Mouse (Mus musculus): ENCODE results near the gene Pbx1. TPM values are rescaled to one million over a fixed set of nuclear protein-coding genes. Genes with fewer than 3 reads are reported as not detected.

The Pbx1 gene
- total and polyA plus RNA-seq, 3 experiments: 0.10 TPM; not detected in 2

GRCm38 (mm10) chr1:168135545-168135944 lies 296.5 kb downstream of the Pbx1 start:
- no peaks in the 10 kb centered on the region for H3K27me3 ChIP-seq (ENCODE audit: control insufficient read depth in 1 of 2, insufficient read depth in 2 of 2, low read length in 2 of 2)
- H3K36me3 ChIP-seq (ENCODE audit: control insufficient read depth in 1 of 2, insufficient read depth in 2 of 2, low read length in 2 of 2): no peaks in the 10 kb centered on the region
- no peak for DNase-seq (ENCODE audit: low read depth, low spot score)
- no peaks in the 10 kb centered on the region for H3K4me1 ChIP-seq (ENCODE audit: control insufficient read depth in 1 of 2, insufficient read depth in 2 of 2, low read length in 2 of 2)
- H3K9me3 ChIP-seq (replicated peaks; ENCODE audit: insufficient read depth, low read length): no peaks in the 10 kb centered on the region
- H3K9ac ChIP-seq (ENCODE audit: control insufficient read depth, low read depth, low read length, poor library complexity, severe bottlenecking): no peak overlapping the region
- TF ChIP-seq ZC3H11A (IDR thresholded peaks at IDR 0.05; ENCODE audit: low read depth, low read length): no peak
- no peak for TF ChIP-seq HCFC1 (IDR thresholded peaks at IDR 0.05; ENCODE audit: low read depth, low read length)
- TF ChIP-seq NELFE (IDR thresholded peaks at IDR 0.05; ENCODE audit: low read depth, low read length): no peak
- no peak for TF ChIP-seq MAZ (IDR thresholded peaks at IDR 0.05; ENCODE audit: low read depth, low read length)
- TF ChIP-seq MYC (IDR thresholded peaks at IDR 0.05; ENCODE audit: low read depth, low read length): no peak
- TF ChIP-seq SMC3 (IDR thresholded peaks at IDR 0.05; ENCODE audit: low read depth, low read length): no peak
- TF ChIP-seq MAFK (IDR thresholded peaks at IDR 0.05; ENCODE audit: borderline replicate concordance, low read depth, low read length): no peak
- no peak for TF ChIP-seq MAX (IDR thresholded peaks at IDR 0.05; ENCODE audit: low read length)
- TF ChIP-seq TAL1 (IDR thresholded peaks at IDR 0.05; ENCODE audit: low read length): no peak
- TF ChIP-seq SIN3A (IDR thresholded peaks at IDR 0.05; ENCODE audit: low read length): no peak
- TF ChIP-seq NRF1 (IDR thresholded peaks at IDR 0.05; ENCODE audit: insufficient read depth, low read depth, low read length, poor library complexity, severe bottlenecking): no peak
- H3K79me2 ChIP-seq (ENCODE audit: control insufficient read depth, insufficient read depth, low read length, poor library complexity): no peaks in the 10 kb centered on the region
- H3K27ac ChIP-seq (ENCODE audit: control insufficient read depth, low read depth, low read length): no peak overlapping the region
- no peak overlapping the region for H3K4me3 ChIP-seq (ENCODE audit: control insufficient read depth in 1 of 2, insufficient read depth in 1 of 2, low read depth in 2 of 2, low read length in 2 of 2)

GRCm38 (mm10) chr1:168133696-168134095 lies 298.4 kb downstream of the Pbx1 start:
- H3K4me1 ChIP-seq (ENCODE audit: control insufficient read depth in 1 of 2, insufficient read depth in 2 of 2, low read length in 2 of 2): no peaks in the 10 kb centered on the region
- no peak overlapping the region for H3K27ac ChIP-seq (ENCODE audit: control insufficient read depth, low read depth, low read length)
- H3K9ac ChIP-seq (ENCODE audit: control insufficient read depth, low read depth, low read length, poor library complexity, severe bottlenecking): no peak overlapping the region
- no peaks in the 10 kb centered on the region for H3K9me3 ChIP-seq (replicated peaks; ENCODE audit: insufficient read depth, low read length)
- H3K27me3 ChIP-seq (ENCODE audit: control insufficient read depth in 1 of 2, insufficient read depth in 2 of 2, low read length in 2 of 2): no peaks in the 10 kb centered on the region
- no peak for TF ChIP-seq MXI1 (IDR thresholded peaks at IDR 0.05; ENCODE audit: low read depth, low read length)
- no peak for TF ChIP-seq SMC3 (IDR thresholded peaks at IDR 0.05; ENCODE audit: low read depth, low read length)
- TF ChIP-seq E2F4 (IDR thresholded peaks at IDR 0.05; ENCODE audit: borderline replicate concordance, low read depth, low read length): no peak
- no peak for TF ChIP-seq HCFC1 (IDR thresholded peaks at IDR 0.05; ENCODE audit: low read depth, low read length)
- TF ChIP-seq GATA1 (IDR thresholded peaks at IDR 0.05; ENCODE audit: low read depth, low read length): no peak
- no peak for TF ChIP-seq ZMIZ1 (IDR thresholded peaks at IDR 0.05; ENCODE audit: low read depth, low read length)
- TF ChIP-seq CTCF (IDR thresholded peaks at IDR 0.05 in 2 of 3, conservative IDR thresholded peaks at IDR 0.05 in 1 of 3; ENCODE audit: control insufficient read depth in 1 of 3, insufficient read depth in 1 of 3, low read depth in 2 of 3, low read length in 3 of 3, poor library complexity in 1 of 3, severe bottlenecking in 1 of 3): no peak
- TF ChIP-seq TAL1 (IDR thresholded peaks at IDR 0.05; ENCODE audit: low read length): no peak
- TF ChIP-seq CHD1 (IDR thresholded peaks at IDR 0.05; ENCODE audit: low read depth, low read length): no peak
- no peak for TF ChIP-seq POLR2AphosphoS2 (IDR thresholded peaks at IDR 0.05; ENCODE audit: low read length)
- TF ChIP-seq ZC3H11A (IDR thresholded peaks at IDR 0.05; ENCODE audit: low read depth, low read length): no peak
- H3K79me2 ChIP-seq (ENCODE audit: control insufficient read depth, insufficient read depth, low read length, poor library complexity): no peaks in the 10 kb centered on the region
- H3K4me3 ChIP-seq (ENCODE audit: control insufficient read depth in 1 of 2, insufficient read depth in 1 of 2, low read depth in 2 of 2, low read length in 2 of 2): no peak overlapping the region
- no peak for DNase-seq (ENCODE audit: low read depth, low spot score)
- no peaks in the 10 kb centered on the region for H3K36me3 ChIP-seq (ENCODE audit: control insufficient read depth in 1 of 2, insufficient read depth in 2 of 2, low read length in 2 of 2)

Measured in MEL (cell line).